Mouse (Mus musculus): ENCODE measurements at regions not wholly inside any gene's neighbourhood (a gene's known extent, or its start where the extent isn't known, plus 50 kb on each side); places are given as distances from the start of the nearest gene placed in this dataset.

DNA sequence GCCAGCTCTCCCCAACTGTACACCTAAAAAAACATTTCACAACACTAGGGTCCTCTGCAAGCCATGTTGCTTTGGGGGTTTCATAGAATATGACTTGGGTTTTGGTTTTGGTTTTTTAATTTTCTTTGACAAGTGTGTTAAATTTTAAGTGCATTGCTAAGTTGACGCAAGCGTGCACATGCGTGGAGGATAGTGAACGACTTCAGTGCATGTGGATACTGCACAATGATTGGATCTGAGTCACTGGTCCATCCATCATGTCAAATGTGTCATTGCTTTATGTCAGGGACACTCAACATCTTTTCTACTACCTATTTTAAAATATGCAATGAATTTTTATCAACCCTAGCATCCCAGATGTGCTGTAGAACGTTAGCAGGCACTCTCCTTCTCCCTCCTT, 134.5 kb upstream of the Pum3 start:
- DNase-seq (ENCODE audit: low spot score in 2 of 2), result no peak

- no peak for DNase-seq (ENCODE audit: low spot score in 2 of 2)
Observed at GRCm38 (mm10) chr19:27563592-27563991, 134.0 kb upstream of the Pum3 start.

DNA sequence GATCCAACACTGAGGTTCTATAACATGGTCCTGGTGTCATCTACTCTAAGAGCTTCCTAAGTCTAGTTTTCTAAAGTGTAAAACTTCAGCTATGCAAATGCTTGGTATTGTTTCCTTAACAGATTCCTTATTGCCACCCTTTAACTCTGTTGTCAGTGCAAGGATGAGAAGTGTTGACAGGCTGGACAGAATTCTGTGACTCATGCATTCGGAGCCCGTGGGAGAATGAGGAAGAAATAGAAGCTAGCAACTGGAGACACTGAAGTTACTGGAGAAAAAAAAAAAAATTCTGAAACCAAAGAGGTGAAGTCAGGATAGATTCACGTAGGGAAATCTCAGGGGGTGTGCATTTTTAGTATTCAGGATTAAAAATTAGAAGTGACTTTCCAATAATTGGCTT, 128.6 kb upstream of the Pum3 start:
- no peak for DNase-seq (ENCODE audit: low spot score in 2 of 2)

DNA sequence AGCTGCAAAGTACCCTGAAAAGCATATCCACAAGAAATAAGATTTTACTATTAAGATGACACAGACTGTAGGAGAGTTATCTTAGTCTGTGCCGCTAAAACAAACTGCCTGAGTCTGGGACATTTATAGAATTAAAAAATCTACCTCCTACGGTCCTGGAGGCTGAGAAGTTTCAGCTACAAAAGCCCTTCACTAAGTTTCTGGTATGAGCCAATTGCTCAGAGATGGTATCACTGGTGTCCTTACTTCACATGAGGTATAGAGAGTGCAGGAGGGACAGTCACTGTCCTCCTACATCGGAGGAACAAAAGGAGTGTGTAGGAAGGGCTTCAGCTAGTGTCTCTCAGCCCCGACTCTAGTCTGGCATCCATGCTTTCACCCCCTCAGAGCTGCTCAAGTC, 127.1 kb upstream of the Pum3 start:
- no peak for DNase-seq (ENCODE audit: low spot score in 2 of 2)

GRCm38 (mm10) chr19:27554841-27555240, 125.2 kb upstream of the Pum3 start:
- no peak for DNase-seq (ENCODE audit: low spot score in 2 of 2)

DNA sequence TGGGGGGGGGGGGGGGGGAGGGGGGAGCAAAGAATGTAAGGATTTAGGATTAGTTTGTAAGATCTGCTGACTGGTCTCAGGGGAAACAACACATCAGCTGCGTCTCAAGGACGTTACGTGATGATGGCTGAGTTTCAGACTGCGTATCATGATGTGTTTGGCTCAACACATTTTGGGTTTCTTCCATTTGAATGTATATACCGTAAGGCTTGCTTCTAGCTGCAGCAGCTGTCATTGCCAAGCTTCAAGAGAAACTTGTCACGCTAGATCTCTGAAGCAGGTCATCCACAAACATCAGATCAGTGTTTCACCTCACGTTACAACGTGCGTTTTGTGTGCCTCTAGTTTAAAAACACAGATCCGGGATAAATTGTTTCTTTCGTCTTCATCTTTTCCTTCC, 123.6 kb upstream of the Pum3 start:
- DNase-seq (ENCODE audit: low spot score in 2 of 2), result no peak

DNA sequence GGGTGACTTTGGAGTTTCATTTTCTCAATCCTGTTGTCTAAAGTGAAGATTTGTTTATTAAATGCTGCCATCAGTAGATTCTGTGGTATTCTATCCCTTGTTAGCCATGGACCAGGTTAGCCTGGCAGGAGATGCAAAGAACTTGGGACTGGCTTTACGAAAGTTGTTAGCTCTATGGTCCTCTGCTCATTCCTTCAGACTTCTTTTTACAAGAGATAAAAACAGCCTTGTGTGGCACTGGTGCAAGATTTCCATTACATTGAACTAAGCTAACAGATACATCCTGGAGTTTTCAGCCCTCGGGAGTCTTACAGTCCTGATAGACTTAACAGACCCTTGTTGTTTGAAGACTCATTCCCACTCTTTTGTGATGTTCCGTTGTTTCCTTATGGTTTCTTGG, 108.1 kb upstream of the Pum3 start:
- no peak for DNase-seq (ENCODE audit: low spot score in 2 of 2)

- no peak for DNase-seq (ENCODE audit: low spot score in 2 of 2)
Observed at GRCm38 (mm10) chr19:27537066-27537465, 107.4 kb upstream of the Pum3 start.

GRCm38 (mm10) chr19:27527940-27528558, 98.4 kb upstream of the Pum3 start:
- no peak for DNase-seq (ENCODE audit: low spot score in 2 of 2)

DNA sequence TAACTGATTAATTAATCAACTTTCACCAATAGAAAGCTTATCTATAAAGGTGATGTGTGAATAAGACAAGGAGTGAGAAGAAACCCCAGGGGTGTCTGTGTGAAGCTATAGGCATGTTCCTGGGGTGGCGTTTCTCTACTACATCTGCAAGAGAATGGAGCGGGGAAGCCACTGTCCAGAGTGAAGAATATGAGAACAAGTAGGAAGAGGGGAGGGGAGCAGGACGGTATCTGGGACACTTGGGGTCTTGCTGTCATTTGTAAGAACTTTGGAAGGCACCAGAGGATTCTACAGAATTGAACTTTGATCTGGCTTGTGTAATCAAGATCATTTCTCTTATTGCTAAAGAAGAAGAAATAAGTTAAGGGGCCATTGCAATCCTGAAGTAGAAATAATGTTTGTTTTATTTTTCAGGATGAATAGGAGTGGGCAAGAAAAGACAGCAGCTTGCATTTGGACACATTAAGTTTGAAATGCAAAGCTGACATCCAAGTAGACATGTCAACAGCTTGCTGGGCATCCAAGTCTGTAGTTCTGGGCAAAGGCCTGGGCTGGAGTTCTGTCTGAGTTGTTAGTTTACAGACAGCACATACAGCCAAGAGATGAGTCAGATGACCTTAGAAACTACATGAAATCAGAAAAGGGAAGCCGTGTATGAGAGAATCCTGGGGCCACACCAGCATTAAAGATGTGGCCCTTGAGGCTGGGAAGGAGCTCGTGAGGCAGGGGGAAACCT, 89.9 kb upstream of the Pum3 start:
- DNase-seq (ENCODE audit: low spot score in 2 of 2), result no peak

DNA sequence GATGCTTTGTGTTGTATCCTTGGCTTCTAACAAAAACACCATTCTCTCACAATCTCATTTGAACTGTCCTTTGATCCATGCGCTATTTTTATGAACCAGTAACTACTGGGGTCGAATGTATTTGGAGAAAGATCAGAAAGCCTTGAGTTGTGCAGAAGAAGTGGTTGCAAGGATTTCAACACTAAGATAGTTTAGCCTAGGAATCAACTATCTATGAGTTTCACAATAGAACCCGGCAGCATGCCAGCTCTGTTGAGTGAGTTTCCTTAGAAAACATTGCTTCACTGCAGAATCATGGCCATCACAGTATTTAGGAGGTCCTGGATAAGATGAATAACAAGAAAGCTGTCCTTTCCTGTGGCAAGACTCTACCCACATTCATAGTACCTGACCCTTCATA, 84.6 kb upstream of the Pum3 start:
- DNase-seq (ENCODE audit: low spot score in 2 of 2), result no peak

GRCm38 (mm10) chr19:27513535-27513934, 83.9 kb upstream of the Pum3 start:
- DNase-seq (ENCODE audit: low spot score in 2 of 2), result no peak

GRCm38 (mm10) chr19:27511340-27511739, 81.7 kb upstream of the Pum3 start:
- no peak for DNase-seq (ENCODE audit: low spot score in 2 of 2)

GRCm38 (mm10) chr19:27509956-27510639, 80.5 kb upstream of the Pum3 start:
- no peak for DNase-seq (ENCODE audit: low spot score in 2 of 2)

- no peak for DNase-seq (ENCODE audit: low spot score in 2 of 2)
Observed at GRCm38 (mm10) chr19:27498278-27498677, 68.7 kb upstream of the Pum3 start.

- peak in 1 of 2 experiments; percentile 18 for DNase-seq (ENCODE audit: low spot score in 2 of 2)
Observed at GRCm38 (mm10) chr19:27492468-27492867, 62.8 kb upstream of the Pum3 start.

DNA sequence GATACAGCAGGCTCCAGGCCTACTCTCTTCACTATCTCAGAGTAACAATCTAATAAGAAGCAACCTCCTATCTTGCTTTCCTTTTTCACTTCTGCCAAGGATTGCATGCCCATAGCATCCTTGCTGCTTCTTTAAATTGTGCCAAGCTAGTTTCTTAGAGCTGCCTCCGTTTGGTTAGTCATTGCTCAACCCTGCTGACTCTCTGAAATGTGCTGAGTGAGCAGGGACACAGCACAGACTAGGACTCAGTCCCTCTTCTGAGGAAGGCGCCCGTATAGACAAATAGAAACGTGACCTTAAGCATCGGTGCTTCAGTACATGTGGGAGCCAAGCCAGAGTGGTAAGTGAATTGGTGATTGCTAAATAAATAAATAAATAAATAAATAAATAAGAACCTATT, 62.2 kb upstream of the Pum3 start:
- DNase-seq (ENCODE audit: low spot score in 2 of 2), result no peak

DNA sequence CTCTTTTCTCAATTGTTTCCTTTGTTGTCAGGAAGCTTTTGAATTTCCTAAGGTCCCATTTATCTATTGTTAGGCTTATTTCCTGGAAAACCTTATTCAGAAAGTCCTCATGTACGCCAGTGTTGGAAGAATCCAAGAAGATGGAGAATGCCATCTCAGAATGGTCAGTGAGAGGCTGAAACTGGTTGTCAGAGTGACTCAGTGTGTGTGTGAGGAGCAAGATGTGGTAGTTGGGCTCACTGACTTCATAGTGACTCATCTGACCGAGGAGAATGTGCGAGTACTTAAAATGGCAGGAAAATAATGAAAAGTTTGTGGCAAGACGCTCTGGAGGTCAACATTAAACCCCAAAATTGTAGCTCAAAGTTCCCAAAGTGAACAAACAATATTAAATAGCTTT, 59.4 kb upstream of the Pum3 start:
- DNase-seq (ENCODE audit: low spot score in 2 of 2), result no peak

Measured in gastrocnemius, postnatal 4 days (tissue).